In the genomic region with DNA sequence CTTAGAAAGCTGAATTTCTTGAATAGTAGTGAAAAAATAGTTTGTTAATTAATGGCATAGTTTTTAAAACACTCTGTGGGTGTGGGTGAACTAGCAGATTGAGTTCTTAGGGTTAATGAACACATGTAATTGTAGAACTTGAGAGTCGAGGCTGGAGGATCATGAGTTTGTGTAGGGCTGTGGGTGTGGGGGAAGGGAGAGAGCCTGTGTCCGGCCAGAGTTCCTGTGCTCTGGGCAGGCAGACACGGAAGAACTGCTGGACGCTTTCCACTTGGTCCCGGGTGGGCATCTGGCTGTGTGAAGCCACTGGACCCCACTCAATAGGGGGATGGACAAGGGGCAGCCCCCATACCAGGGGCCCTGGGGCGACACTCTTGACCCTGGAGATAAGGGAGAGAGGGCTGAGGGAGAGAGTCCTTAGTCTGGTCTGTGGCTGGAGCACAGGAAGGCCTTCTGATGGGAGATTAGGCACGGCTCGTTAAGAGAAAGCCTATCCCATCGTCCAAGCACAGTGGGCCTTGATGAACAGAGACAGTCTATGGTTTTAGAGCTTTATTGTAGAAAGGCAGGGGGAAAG, we compare ENCODE assay signal across 18 mouse cellular contexts.
A peak's percentile ranks its signal among the peaks of the same experiment; 100 is the strongest.
DNase-seq lines count a peak whose midpoint lies in the region; ATAC-seq and TF ChIP-seq lines count a peak whose summit lies in the region.
"Had no signal": no experiment of that assay in that cellular context is flagged by ENCODE, and none has a peak within 500 bp of the region (broad histone marks: within the 10 kb centered on the region; RNA-seq: fewer than 3 reads in every experiment).

No protein-coding gene starts in this region.

- TF ChIP-seq CTCF in heart, postnatal 0 days (IDR thresholded peaks at IDR 0.05; ENCODE audit: low read depth) = no peak

- H3K27ac ChIP-seq in forebrain, embryonic 10.5 days = peak overlapping the region; percentile 70; the same call in 1 of the 2 replicates
- H3K27ac ChIP-seq in forebrain, embryonic 14.5 days (ENCODE audit: low read depth, low read length) = no peak overlapping the region
- H3K27ac ChIP-seq in heart, postnatal 0 days (ENCODE audit: low read depth) = peak overlapping the region; percentile 65
- peak overlapping the region; percentile 53 for H3K27ac ChIP-seq in liver, embryonic 13.5 days
- H3K27ac ChIP-seq: hindbrain, embryonic 12.5 days; layer of hippocampus, adult 2 months; limb, embryonic 13.5 days had no signal

- H3K4me2 ChIP-seq in forebrain, embryonic 14.5 days (ENCODE audit: low read length) = no peak overlapping the region
- H3K4me2 ChIP-seq in heart, postnatal 0 days (ENCODE audit: low read depth, low read length) = peak overlapping the region; percentile 23; the same call in 1 of the 2 replicates
- peak overlapping the region; percentile 44 for H3K4me2 ChIP-seq in liver, embryonic 13.5 days
- H3K4me2 ChIP-seq: hindbrain, embryonic 12.5 days; limb, embryonic 13.5 days had no signal

- no peaks in the 10 kb centered on the region for H3K9me3 ChIP-seq in forebrain, embryonic 10.5 days
- no peaks in the 10 kb centered on the region for H3K9me3 ChIP-seq in forebrain, embryonic 14.5 days (replicated peaks; ENCODE audit: control insufficient read depth, low read length)
- no peaks in the 10 kb centered on the region for H3K9me3 ChIP-seq in heart, postnatal 0 days (replicated peaks; ENCODE audit: control insufficient read depth, low read length)
- no peaks in the 10 kb centered on the region for H3K9me3 ChIP-seq in megakaryocyte, embryonic 14.5 days
- H3K9me3 ChIP-seq in liver, embryonic 13.5 days (replicated peaks) = no peaks in the 10 kb centered on the region
- H3K9me3 ChIP-seq: hindbrain, embryonic 12.5 days; limb, embryonic 13.5 days had no signal

- H3K36me3 ChIP-seq in forebrain, embryonic 10.5 days (replicated peaks) = no peaks in the 10 kb centered on the region
- H3K36me3 ChIP-seq in forebrain, embryonic 14.5 days (ENCODE audit: control insufficient read depth, insufficient read depth, low read length) = no peaks in the 10 kb centered on the region
- peaks cover 9% of the 10 kb centered on the region for H3K36me3 ChIP-seq in heart, postnatal 0 days (replicated peaks; ENCODE audit: control insufficient read depth, insufficient read depth, low read length)
- H3K36me3 ChIP-seq in megakaryocyte, embryonic 14.5 days (replicated peaks; ENCODE audit: low read length) = peaks cover 22% of the 10 kb centered on the region
- H3K36me3 ChIP-seq in liver, embryonic 13.5 days = peaks cover 5% of the 10 kb centered on the region
- H3K36me3 ChIP-seq: limb, embryonic 13.5 days had no signal

- 26% methylated on average over 9 of the region's 9 CpGs for WGBS in forebrain, embryonic 10.5 days
- WGBS in forebrain, embryonic 14.5 days = 44% methylated on average over 9 of the region's 9 CpGs
- WGBS in heart, postnatal 0 days = 13% methylated on average over 9 of the region's 9 CpGs
- 5% methylated on average over 9 of the region's 9 CpGs for WGBS in liver, embryonic 13.5 days (ENCODE audit: insufficient replicate concordance)

- H3K4me3 ChIP-seq in forebrain, embryonic 10.5 days = no peak overlapping the region
- no peak overlapping the region for H3K4me3 ChIP-seq in forebrain, embryonic 14.5 days (ENCODE audit: low read depth, low read length)
- no peak overlapping the region for H3K4me3 ChIP-seq in heart, postnatal 0 days (ENCODE audit: low read depth, low read length)
- H3K4me3 ChIP-seq in megakaryocyte, embryonic 14.5 days (replicated peaks) = peak overlapping the region; percentile 70
- H3K4me3 ChIP-seq in liver, embryonic 13.5 days (replicated peaks) = no peak overlapping the region
- H3K4me3 ChIP-seq: erythroblast, embryonic 14.5 days; hindbrain, embryonic 12.5 days; layer of hippocampus, adult 2 months; limb, embryonic 13.5 days had no signal

- no peak for ATAC-seq in forebrain, embryonic 14.5 days
- ATAC-seq in heart, postnatal 0 days (ENCODE audit: insufficient read depth, low read depth) = peak; percentile 46; the same call in 1 of the 2 replicates
- no peak for ATAC-seq in megakaryocyte, adult 5-6 weeks (ENCODE audit: poor library complexity, severe bottlenecking)
- ATAC-seq in liver, embryonic 13.5 days (ENCODE audit: low read depth) = peak; percentile 83
- ATAC-seq: lung, postnatal 0 days had no signal

- no peak overlapping the region for H3K9ac ChIP-seq in forebrain, embryonic 14.5 days (ENCODE audit: low read length)
- H3K9ac ChIP-seq in heart, postnatal 0 days (replicated peaks; ENCODE audit: low read depth, low read length) = no peak overlapping the region
- peak overlapping the region; percentile 42; the same call in 1 of the 2 replicates for H3K9ac ChIP-seq in liver, embryonic 13.5 days
- H3K9ac ChIP-seq: hindbrain, embryonic 12.5 days; limb, embryonic 13.5 days had no signal

- TF ChIP-seq EP300 in heart, postnatal 0 days (IDR thresholded peaks at IDR 0.05; ENCODE audit: low read depth) = no peak

- DNase-seq in forebrain, embryonic 10.5 days (ENCODE audit: extremely low spot score, low spot score) = no peak
- no peak for DNase-seq in forebrain, embryonic 14.5 days (ENCODE audit: low spot score)
- DNase-seq in heart, postnatal 0 days (ENCODE audit: low spot score) = no peak
- no peak for DNase-seq in heart, adult 9 months (ENCODE audit: low spot score in 2 of 2)
- peak; percentile 5 for DNase-seq in liver, embryonic 13.5 days
- no peak for DNase-seq in cerebellum, adult 11 months
- DNase-seq: cerebellum, adult 2 months; gastrocnemius, postnatal 14 days; kidney, adult 18-20 months; thymus, postnatal 25 days had no signal

- peaks cover 12% of the 10 kb centered on the region for H3K4me1 ChIP-seq in forebrain, embryonic 10.5 days
- H3K4me1 ChIP-seq in forebrain, embryonic 14.5 days (ENCODE audit: control insufficient read depth, insufficient read depth, low read length) = no peaks in the 10 kb centered on the region
- peaks cover 21% of the 10 kb centered on the region for H3K4me1 ChIP-seq in heart, postnatal 0 days (ENCODE audit: control insufficient read depth, insufficient read depth)
- H3K4me1 ChIP-seq in megakaryocyte, embryonic 14.5 days = peaks cover 48% of the 10 kb centered on the region
- H3K4me1 ChIP-seq in liver, embryonic 13.5 days (replicated peaks) = peaks cover 22% of the 10 kb centered on the region
- H3K4me1 ChIP-seq: hindbrain, embryonic 12.5 days had no signal

- H3K27me3 ChIP-seq in forebrain, embryonic 10.5 days (ENCODE audit: poor library complexity, severe bottlenecking) = no peaks in the 10 kb centered on the region
- H3K27me3 ChIP-seq in forebrain, embryonic 14.5 days (replicated peaks; ENCODE audit: control insufficient read depth, insufficient read depth, low read length) = no peaks in the 10 kb centered on the region
- no peaks in the 10 kb centered on the region for H3K27me3 ChIP-seq in heart, postnatal 0 days (ENCODE audit: control insufficient read depth, insufficient read depth, low read length)
- H3K27me3 ChIP-seq in megakaryocyte, embryonic 14.5 days (replicated peaks) = no peaks in the 10 kb centered on the region
- H3K27me3 ChIP-seq in liver, embryonic 13.5 days = no peaks in the 10 kb centered on the region
- H3K27me3 ChIP-seq: CH12.LX; hindbrain, embryonic 12.5 days; limb, embryonic 13.5 days had no signal

Comparison
In these comparisons a context has a peak if more than half of its experiments do, and no peak if none do; other contexts are left out.
1. ATAC-seq: peak in heart, postnatal 0 days (single experiment) and liver, embryonic 13.5 days (single experiment); none in forebrain, embryonic 14.5 days (single experiment) and megakaryocyte, adult 5-6 weeks (single experiment).